Mouse (Mus musculus): ENCODE data around the gene Ror2. TPM values are rescaled to one million over a fixed set of nuclear protein-coding genes. Genes with fewer than 3 reads are reported as not detected.

Ror2 gene
- polyA plus RNA-seq, 1 experiment from 2014 or later = 9.8 TPM

DNA sequence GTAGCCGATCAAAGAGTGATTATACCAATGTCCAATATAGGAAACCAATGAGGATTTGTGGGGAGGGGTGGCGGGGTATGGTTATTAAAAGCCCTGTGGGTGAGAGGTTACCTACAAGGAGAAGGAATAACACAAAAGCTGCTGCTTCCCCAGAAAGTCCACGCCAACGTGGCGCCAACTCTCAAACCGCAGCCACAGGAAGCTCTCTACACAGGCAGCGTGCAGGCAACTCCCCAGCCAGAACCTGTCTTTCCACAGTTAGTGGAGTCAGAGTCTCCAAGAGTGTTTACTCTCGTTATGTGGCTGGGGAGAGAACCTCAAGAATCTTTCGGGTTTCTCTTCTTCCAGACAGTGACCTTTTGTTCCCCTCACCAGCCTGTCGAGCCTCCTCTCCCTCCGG is 220.8 kb downstream of the Ror2 start:
- Histone ChIP-seq H3K4me1 (replicated peaks; ENCODE audit: control insufficient read depth, insufficient read depth, low read length) (no peaks in the 10 kb centered on the region), H3K36me3 (ENCODE audit: control insufficient read depth, insufficient read depth) (no peaks in the 10 kb centered on the region), H3K4me3 (ENCODE audit: low read depth, low read length) (no peak overlapping the region), H3K27me3 (replicated peaks; ENCODE audit: control insufficient read depth, insufficient read depth, low read length) (no peaks in the 10 kb centered on the region), H3K9me3 (ENCODE audit: control insufficient read depth) (no peaks in the 10 kb centered on the region), H3K9ac (ENCODE audit: low read depth, low read length) (no peak overlapping the region), H3K4me2 (replicated peaks; ENCODE audit: low read depth) (no peak overlapping the region), H3K27ac (ENCODE audit: low read depth, low read length) (no peak overlapping the region)
- WGBS = 76% methylated on average over 11 of the region's 11 CpGs
- no peak for ATAC-seq
- no peak for TF ChIP-seq CTCF (IDR thresholded peaks at IDR 0.05; ENCODE audit: low read depth)

DNA sequence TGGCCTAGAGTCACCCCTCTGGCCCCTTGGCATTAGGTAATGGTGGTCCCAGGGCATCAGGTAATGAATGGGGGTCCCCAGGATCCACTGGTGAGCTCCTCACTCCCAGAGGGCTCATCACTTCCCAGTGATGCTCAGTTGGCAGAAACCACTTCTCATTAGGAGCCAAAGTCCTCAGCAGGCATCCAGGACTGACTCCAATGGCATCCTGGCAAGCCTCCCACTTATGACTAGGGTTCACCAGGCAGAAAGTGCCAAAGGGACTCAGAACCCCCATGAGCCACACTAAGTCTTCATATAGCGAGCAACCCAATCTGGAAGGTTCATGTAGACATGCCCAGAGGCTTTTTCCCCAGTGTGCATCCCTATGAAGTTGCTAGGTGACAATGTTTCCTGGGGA is 221.2 kb downstream of the Ror2 start:
- Histone ChIP-seq H3K4me1 (replicated peaks; ENCODE audit: control insufficient read depth, insufficient read depth, low read length) (no peaks in the 10 kb centered on the region), H3K9ac (ENCODE audit: low read depth, low read length) (no peak overlapping the region), H3K4me3 (ENCODE audit: low read depth, low read length) (no peak overlapping the region), H3K27me3 (replicated peaks; ENCODE audit: control insufficient read depth, insufficient read depth, low read length) (no peaks in the 10 kb centered on the region), H3K27ac (ENCODE audit: low read depth, low read length) (no peak overlapping the region), H3K36me3 (ENCODE audit: control insufficient read depth, insufficient read depth) (no peaks in the 10 kb centered on the region), H3K4me2 (replicated peaks; ENCODE audit: low read depth) (no peak overlapping the region), H3K9me3 (ENCODE audit: control insufficient read depth) (no peaks in the 10 kb centered on the region)
- ATAC-seq = no peak
- no peak for TF ChIP-seq CTCF (IDR thresholded peaks at IDR 0.05; ENCODE audit: low read depth)
- 87% methylated on average over 1 of the region's 1 CpGs for WGBS

Other genes with a start within 250 kb of the Ror2 start
- 27.1 and 27.2 TPM in 2 replicates for gene Sptlc1, start 91.3 kb upstream of the Ror2 start, polyA plus RNA-seq (2015; fragmentation: Nextera tagmentation; extraction: Ambion mirVana)
- not detected in 2 replicates for gene Msx2, start 186.9 kb upstream of the Ror2 start, polyA plus RNA-seq (2015; fragmentation: Nextera tagmentation; extraction: Ambion mirVana)